Mouse (Mus musculus) G1E (cell line): ENCODE data around the gene Magi2.

Experiments used
- CTCF ChIP-seq: IDR thresholded peaks from 2 replicates; pipeline ENCODE4 v1.5.1; 2012; ENCODE audit warnings: low read depth, low read length, inconsistent platforms, mixed read lengths
- GATA1 ChIP-seq: IDR thresholded peaks from 2 replicates; pipeline ENCODE4 v1.6.1; 2012; ENCODE audit warnings: borderline replicate concordance, low read length, inconsistent platforms, mixed read lengths
- GATA2 ChIP-seq: IDR thresholded peaks from 2 replicates; pipeline ENCODE4 v1.6.1; 2012; ENCODE audit warnings: low read depth, low read length, inconsistent platforms, borderline replicate concordance

DNA sequence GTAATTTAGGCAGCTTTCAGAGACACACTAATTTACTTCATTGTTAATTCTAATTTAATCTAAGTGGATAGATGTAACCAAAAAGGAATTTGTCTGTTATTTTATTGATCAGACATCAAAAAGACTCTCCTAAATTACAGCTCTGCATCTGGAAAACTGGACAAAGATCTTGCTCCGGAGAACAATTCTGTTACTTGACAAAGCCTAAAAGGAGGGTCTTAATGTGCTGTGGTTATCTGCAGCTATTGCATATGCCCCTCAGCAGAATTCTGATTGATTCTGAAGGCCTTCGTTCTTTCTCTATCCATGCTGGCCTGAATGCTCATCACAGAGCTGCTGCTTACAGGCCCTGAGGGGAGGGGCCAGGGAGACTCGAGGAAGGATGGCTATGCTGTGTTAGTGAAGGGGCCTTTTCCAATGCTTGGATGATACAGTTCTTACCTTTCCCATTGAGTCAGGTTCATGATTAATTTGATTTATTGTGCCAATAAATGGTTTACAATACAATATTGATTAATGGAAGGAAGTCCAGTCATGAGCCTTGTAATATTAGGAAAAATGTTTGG lies 842.2 kb downstream of the Magi2 start:
- TF ChIP-seq GATA2 (no peak), CTCF (no peak), GATA1 (no peak)
